Mouse (Mus musculus) cerebellum, adult 11-12 months (tissue): ENCODE data around the gene Tfpi.
"Not testable (repeated sequence)": the region's sequence is repeated elsewhere in the genome, so short reads cannot be mapped to it uniquely, and the experiment has no call there.

Source experiments
- DNase-seq: peaks from one replicate; pipeline ENCODE4 v3.0.0; 2022

Tfpi gene

GRCm38 (mm10) chr2:84476577-84476976 lies at the start of gene Tfpi:
Tfpi (minus strand) TSS chr2:84476775.
- DNase-seq: no peak

GRCm38 (mm10) chr2:84526221-84526620 lies 49.6 kb upstream of the Tfpi start:
- no peak for DNase-seq

- DNase-seq: no peak
Measured at GRCm38 (mm10) chr2:84525806-84526205, 49.2 kb upstream of the Tfpi start.

- no peak for DNase-seq
Measured at GRCm38 (mm10) chr2:84525047-84525446, 48.5 kb upstream of the Tfpi start.

GRCm38 (mm10) chr2:84523994-84524393 lies 47.4 kb upstream of the Tfpi start:
- DNase-seq: no peak

GRCm38 (mm10) chr2:84523103-84523865 lies 46.7 kb upstream of the Tfpi start:
- no peak for DNase-seq

- no peak for DNase-seq
Measured at GRCm38 (mm10) chr2:84519514-84520067, 43.0 kb upstream of the Tfpi start.

- no peak for DNase-seq
Measured at GRCm38 (mm10) chr2:84518767-84519166, 42.2 kb upstream of the Tfpi start.

- no peak for DNase-seq
Measured at GRCm38 (mm10) chr2:84513281-84513680, 36.7 kb upstream of the Tfpi start.

GRCm38 (mm10) chr2:84511508-84511907 lies 34.9 kb upstream of the Tfpi start:
- DNase-seq: no peak

- no peak for DNase-seq
Measured at GRCm38 (mm10) chr2:84511036-84511435, 34.5 kb upstream of the Tfpi start.

GRCm38 (mm10) chr2:84504954-84505394 lies 28.4 kb upstream of the Tfpi start:
- not testable (repeated sequence) for DNase-seq

GRCm38 (mm10) chr2:84504285-84504684 lies 27.7 kb upstream of the Tfpi start:
- DNase-seq: no peak

GRCm38 (mm10) chr2:84498921-84499320 lies 22.3 kb upstream of the Tfpi start:
- DNase-seq: no peak

GRCm38 (mm10) chr2:84495108-84495507 lies 18.5 kb upstream of the Tfpi start:
- DNase-seq: no peak

- DNase-seq: no peak
Measured at GRCm38 (mm10) chr2:84493626-84494025, 17.1 kb upstream of the Tfpi start.

- DNase-seq: no peak
Measured at GRCm38 (mm10) chr2:84491715-84492114, 15.1 kb upstream of the Tfpi start.

- DNase-seq: no peak
Measured at GRCm38 (mm10) chr2:84487705-84488291, 11.2 kb upstream of the Tfpi start.

GRCm38 (mm10) chr2:84481863-84482262 lies 5.3 kb upstream of the Tfpi start:
- DNase-seq: no peak

GRCm38 (mm10) chr2:84479036-84479435 lies 2.5 kb upstream of the Tfpi start:
- DNase-seq: no peak

- no peak for DNase-seq
Measured at GRCm38 (mm10) chr2:84477759-84478158, 1.2 kb upstream of the Tfpi start.

GRCm38 (mm10) chr2:84476131-84476530 lies 444 bp downstream of the Tfpi start:
- DNase-seq: no peak

- no peak for DNase-seq
Measured at GRCm38 (mm10) chr2:84475601-84476000, 974 bp downstream of the Tfpi start.

GRCm38 (mm10) chr2:84474651-84475050 lies 1.9 kb downstream of the Tfpi start:
- no peak for DNase-seq
